ENCODE assay signal across 8 mouse cellular contexts in the genomic region with DNA sequence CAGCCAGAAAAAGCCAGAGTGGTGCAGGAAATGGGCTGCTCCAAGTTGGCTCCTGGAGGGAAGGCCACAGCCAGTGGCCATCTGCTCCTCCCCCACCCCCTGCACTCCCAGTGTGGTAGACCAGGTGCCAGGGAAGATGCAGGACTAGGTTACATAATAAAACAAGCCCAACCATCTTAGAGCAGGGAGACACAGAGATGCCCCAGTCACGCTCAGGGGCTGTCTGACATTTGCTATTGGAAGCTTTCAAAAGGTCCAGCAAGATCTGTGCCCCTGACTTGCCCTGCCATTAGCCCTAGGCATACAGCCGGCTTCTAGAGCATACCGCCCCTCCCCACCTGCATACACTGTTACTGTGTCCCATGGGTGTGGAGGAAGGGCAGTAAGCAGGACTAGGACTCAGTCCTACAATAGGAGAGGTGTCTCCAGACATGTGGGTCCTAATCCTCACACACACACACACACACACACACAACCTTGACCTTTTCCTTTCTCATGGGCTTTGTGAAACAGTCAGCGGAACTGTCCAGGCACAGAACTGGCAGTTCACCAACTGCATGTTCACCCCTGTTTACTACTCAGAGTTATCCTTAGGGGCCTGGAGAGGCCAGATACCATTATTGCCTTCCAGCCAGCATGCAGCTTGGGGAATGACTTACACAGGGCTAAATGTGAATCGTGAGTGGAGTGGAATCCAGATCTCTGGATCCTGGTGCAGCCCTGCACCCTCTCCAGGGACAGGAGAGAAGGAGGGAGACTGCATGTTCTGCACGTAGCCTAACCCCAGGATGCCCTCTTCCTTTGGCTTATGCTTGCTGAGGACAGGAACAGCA. TPM values are rescaled to one million over a fixed set of nuclear protein-coding genes. Genes with fewer than 3 reads are reported as not detected.
DNase-seq lines count a peak whose midpoint lies in the region; ATAC-seq and TF ChIP-seq lines count a peak whose summit lies in the region.

No protein-coding gene starts in this region.

- no peak overlapping the region for H3K4me3 ChIP-seq in forebrain, postnatal 0 days (ENCODE audit: low read depth, low read length)
- H3K4me3 ChIP-seq in forebrain, embryonic 11.5 days (ENCODE audit: low read depth, low read length), result no peak overlapping the region
- no peak overlapping the region for H3K4me3 ChIP-seq in heart, embryonic 16.5 days (ENCODE audit: low read length)
- H3K4me3 ChIP-seq in midbrain, embryonic 15.5 days, result no peak overlapping the region

- 0 out of 2 replicates have a peak overlapping the region, but pooled peaks have one; percentile 40 for H3K27ac ChIP-seq in forebrain, postnatal 0 days (ENCODE audit: low read depth, low read length)
- no peak overlapping the region for H3K27ac ChIP-seq in forebrain, embryonic 11.5 days (ENCODE audit: low read depth, low read length)
- H3K27ac ChIP-seq in heart, embryonic 16.5 days (ENCODE audit: low read length), result peak overlapping the region; percentile 91
- peak overlapping the region; percentile 34 for H3K27ac ChIP-seq in midbrain, embryonic 15.5 days

- no peaks in the 10 kb centered on the region for H3K36me3 ChIP-seq in forebrain, postnatal 0 days (ENCODE audit: insufficient read depth)
- H3K36me3 ChIP-seq in forebrain, embryonic 11.5 days (ENCODE audit: control insufficient read depth, insufficient read depth, low read length), result no peaks in the 10 kb centered on the region
- H3K36me3 ChIP-seq in heart, embryonic 16.5 days (ENCODE audit: control insufficient read depth, insufficient read depth), result no peaks in the 10 kb centered on the region
- no peaks in the 10 kb centered on the region for H3K36me3 ChIP-seq in midbrain, embryonic 15.5 days (replicated peaks)

- TF ChIP-seq CTCF in forebrain, postnatal 0 days (IDR thresholded peaks at IDR 0.05; ENCODE audit: low read depth), result no peak

- H3K4me2 ChIP-seq in forebrain, postnatal 0 days (ENCODE audit: low read depth), result no peak overlapping the region
- H3K4me2 ChIP-seq in forebrain, embryonic 11.5 days (ENCODE audit: low read depth, low read length, severe bottlenecking), result no peak overlapping the region
- no peak overlapping the region for H3K4me2 ChIP-seq in heart, embryonic 16.5 days (ENCODE audit: low read depth, low read length)
- no peak overlapping the region for H3K4me2 ChIP-seq in midbrain, embryonic 15.5 days

- H3K27me3 ChIP-seq in forebrain, postnatal 0 days (ENCODE audit: insufficient read depth, low read length), result no peaks in the 10 kb centered on the region
- no peaks in the 10 kb centered on the region for H3K27me3 ChIP-seq in forebrain, embryonic 11.5 days (ENCODE audit: control insufficient read depth, insufficient read depth, low read length)
- H3K27me3 ChIP-seq in heart, embryonic 16.5 days (ENCODE audit: control insufficient read depth, insufficient read depth, low read length), result no peaks in the 10 kb centered on the region
- no peaks in the 10 kb centered on the region for H3K27me3 ChIP-seq in midbrain, embryonic 15.5 days (replicated peaks)

- H3K9me3 ChIP-seq in forebrain, postnatal 0 days (ENCODE audit: low read length), result no peaks in the 10 kb centered on the region
- H3K9me3 ChIP-seq in forebrain, embryonic 11.5 days (ENCODE audit: control insufficient read depth, low read length), result no peaks in the 10 kb centered on the region
- H3K9me3 ChIP-seq in heart, embryonic 16.5 days (replicated peaks; ENCODE audit: control insufficient read depth, low read length), result no peaks in the 10 kb centered on the region
- no peaks in the 10 kb centered on the region for H3K9me3 ChIP-seq in midbrain, embryonic 15.5 days

- H3K9ac ChIP-seq in forebrain, postnatal 0 days, result no peak overlapping the region
- no peak overlapping the region for H3K9ac ChIP-seq in forebrain, embryonic 11.5 days (ENCODE audit: low read length)
- H3K9ac ChIP-seq in heart, embryonic 16.5 days (ENCODE audit: low read length), result peak overlapping the region; percentile 14; the same call in 1 of the 2 replicates
- H3K9ac ChIP-seq in midbrain, embryonic 15.5 days, result no peak overlapping the region

- ATAC-seq in forebrain, postnatal 0 days, result no peak
- ATAC-seq in forebrain, embryonic 11.5 days (replicated peaks; ENCODE audit: low FRiP score), result no peak
- ATAC-seq in heart, embryonic 16.5 days (replicated peaks; ENCODE audit: extremely low read depth, insufficient read depth, low FRiP score), result peak; percentile 62
- no peak for ATAC-seq in midbrain, embryonic 15.5 days (replicated peaks)
- ATAC-seq in inflammation-experienced regulatory T-cells, adult 6 months, result no peak

- DNase-seq in forebrain, postnatal 0 days, result no peak
- no peak for DNase-seq in forebrain, embryonic 11.5 days (ENCODE audit: low spot score)
- peak; percentile 95 for DNase-seq in cerebellum, postnatal 25 days
- DNase-seq in kidney, postnatal 14 days, result peak; percentile 76
- DNase-seq in spleen, adult 12 weeks (ENCODE audit: low spot score), result no peak

- WGBS in forebrain, postnatal 0 days, result 77% methylated on average over 6 of the region's 6 CpGs
- WGBS in forebrain, embryonic 11.5 days, result 80% methylated on average over 6 of the region's 6 CpGs
- 52% methylated on average over 6 of the region's 6 CpGs for WGBS in heart, embryonic 16.5 days
- WGBS in midbrain, embryonic 15.5 days, result 67% methylated on average over 6 of the region's 6 CpGs

- 0 out of 2 replicates have a peak, but pooled peaks cover 3% of the 10 kb centered on the region for H3K4me1 ChIP-seq in forebrain, postnatal 0 days (ENCODE audit: insufficient read depth)
- H3K4me1 ChIP-seq in forebrain, embryonic 11.5 days (replicated peaks; ENCODE audit: control insufficient read depth, insufficient read depth, low read length), result no peaks in the 10 kb centered on the region
- H3K4me1 ChIP-seq in heart, embryonic 16.5 days (ENCODE audit: control insufficient read depth, insufficient read depth, low read length), result peaks cover 41% of the 10 kb centered on the region
- H3K4me1 ChIP-seq in midbrain, embryonic 15.5 days, result peaks cover 12% of the 10 kb centered on the region

RNA-seq across cellular contexts. Expression of a gene that starts 30.4 kb away (rescaled TPM):
- total RNA-seq in forebrain, postnatal 0 days (2014; rRNA removed), result 64.6 and 85.7 TPM in 2 replicates
- polyA plus RNA-seq in forebrain, postnatal 0 days (2015; fragmentation: Nextera tagmentation; extraction: Ambion mirVana), result 28.3 and 35.6 TPM in 2 replicates
- polyA plus RNA-seq in forebrain, embryonic 11.5 days (2014; fragmentation: Nextera tagmentation; extraction: Ambion mirVana), result 12.9 and 14.6 TPM in 2 replicates
- polyA plus RNA-seq in heart, embryonic 16.5 days (2015; fragmentation: Nextera tagmentation; extraction: Ambion mirVana), result 12.5 and 13.0 TPM in 2 replicates
- polyA plus RNA-seq in midbrain, embryonic 15.5 days (2015; fragmentation: Nextera tagmentation; extraction: Ambion mirVana), result 37.1 and 37.9 TPM in 2 replicates
- under 1 TPM in 1 of 3 experiments, not detected in 2; 0.40 TPM for polyA plus RNA-seq in inflammation-experienced regulatory T-cells, adult 6 months (2017; shearing (Covaris generic))

Comparison
In these comparisons a context has a peak if more than half of its experiments do, and no peak if none do; other contexts are left out.
1. DNase-seq: peak in cerebellum, postnatal 25 days (2 of 2) and kidney, postnatal 14 days (single experiment); none in forebrain, postnatal 0 days (single experiment), forebrain, embryonic 11.5 days (single experiment) and spleen, adult 12 weeks (single experiment).